Mouse (Mus musculus): ENCODE results near the gene Scgb1b2.

Scgb1b2 gene

GRCm38 (mm10) chr7:31291721-31292120 is at the start of gene Scgb1b2:
Gene Scgb1b2 (minus strand): TSS chr7:31291821.
- no peak for DNase-seq (ENCODE audit: low read depth, low spot score)

DNA sequence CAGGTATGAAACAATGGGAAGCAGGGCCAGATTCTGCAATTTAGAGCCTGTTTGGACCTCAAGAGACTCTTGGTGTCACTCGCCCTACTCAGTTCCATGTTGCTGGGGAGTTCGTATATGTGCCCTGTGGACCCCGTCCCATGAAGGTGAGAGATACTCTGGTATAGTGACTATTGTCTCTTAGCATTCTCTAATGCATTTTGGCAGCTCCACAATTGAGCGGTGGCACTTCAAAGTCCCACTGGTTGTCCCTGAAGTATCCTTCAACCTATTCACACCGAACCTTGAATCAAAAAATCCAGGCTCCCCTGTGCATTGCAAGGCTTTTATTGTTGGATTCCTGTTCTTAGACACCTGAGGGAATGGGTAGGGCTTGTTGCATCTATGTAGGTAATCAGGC is 1.4 kb downstream of the Scgb1b2 start, which contains the start of gene Scgb2b2:
Gene Scgb2b2 (plus strand): TSS at position 301 of the 400 bp plus-strand sequence.
- DNase-seq (ENCODE audit: low read depth, low spot score) = no peak

Data from brain, adult 2 months (tissue).